In genomic region chr10:61313750-61314149, GRCm38 (mm10) we compare ENCODE assay signal across 35 mouse cellular contexts. TPM values are rescaled to one million over a fixed set of nuclear protein-coding genes. Genes with fewer than 3 reads are reported as not detected.
DNase-seq lines count a peak whose midpoint lies in the region; ATAC-seq and TF ChIP-seq lines count a peak whose summit lies in the region.
"Had no signal": no experiment of that assay in that cellular context is flagged by ENCODE, and none has a peak within 500 bp of the region (broad histone marks: within the 10 kb centered on the region; RNA-seq: fewer than 3 reads in every experiment).

No protein-coding gene starts in this region.

- 0 out of 2 replicates have a peak, but pooled peaks cover 3% of the 10 kb centered on the region for H3K4me1 ChIP-seq in forebrain, embryonic 11.5 days (replicated peaks; ENCODE audit: control insufficient read depth, insufficient read depth, low read length)
- H3K4me1 ChIP-seq in forebrain, embryonic 15.5 days, result no peaks in the 10 kb centered on the region
- peaks cover 12% of the 10 kb centered on the region for H3K4me1 ChIP-seq in heart, postnatal 0 days (ENCODE audit: control insufficient read depth, insufficient read depth)

- DNase-seq in forebrain, embryonic 11.5 days (ENCODE audit: low spot score), result peak; percentile 14
- DNase-seq in heart, postnatal 0 days (ENCODE audit: low spot score), result peak; percentile 51
- no peak for DNase-seq in heart, postnatal 10 days
- peak; percentile 19 for DNase-seq in kidney, postnatal 14 days
- DNase-seq in kidney, adult 8-10 months, result no peak
- peak; percentile 33 for DNase-seq in lung, postnatal 36 days
- no peak for DNase-seq in lung, postnatal 10 days
- DNase-seq: adrenal gland, adult 8-10 months; cerebellum, adult 8-10 months; cerebellum, postnatal 25 days; gastrocnemius, postnatal 25 days; heart, adult 11 months; lung, adult 18-20 months; right cerebral cortex, postnatal 25 days; thymus, postnatal 14 days had no signal

- TF ChIP-seq CTCF in heart, postnatal 0 days (IDR thresholded peaks at IDR 0.05; ENCODE audit: low read depth), result no peak

- no peaks in the 10 kb centered on the region for H3K36me3 ChIP-seq in forebrain, embryonic 11.5 days (ENCODE audit: control insufficient read depth, insufficient read depth, low read length)
- H3K36me3 ChIP-seq in forebrain, embryonic 15.5 days, result no peaks in the 10 kb centered on the region
- 0 out of 2 replicates have a peak, but pooled peaks cover 4% of the 10 kb centered on the region for H3K36me3 ChIP-seq in heart, postnatal 0 days (replicated peaks; ENCODE audit: control insufficient read depth, insufficient read depth, low read length)
- H3K36me3 ChIP-seq: embryonic facial prominence, embryonic 15.5 days; G1E; heart, embryonic 15.5 days had no signal

- 79% methylated on average over 7 of the region's 7 CpGs for WGBS in forebrain, embryonic 11.5 days
- 78% methylated on average over 7 of the region's 7 CpGs for WGBS in forebrain, embryonic 15.5 days
- 19% methylated on average over 7 of the region's 7 CpGs for WGBS in heart, postnatal 0 days

- no peak for TF ChIP-seq EP300 in heart, postnatal 0 days (IDR thresholded peaks at IDR 0.05; ENCODE audit: low read depth)

- no peaks in the 10 kb centered on the region for H3K9me3 ChIP-seq in forebrain, embryonic 11.5 days (ENCODE audit: control insufficient read depth, low read length)
- H3K9me3 ChIP-seq in forebrain, embryonic 15.5 days, result no peaks in the 10 kb centered on the region
- no peaks in the 10 kb centered on the region for H3K9me3 ChIP-seq in heart, postnatal 0 days (replicated peaks; ENCODE audit: control insufficient read depth, low read length)
- H3K9me3 ChIP-seq: embryonic facial prominence, embryonic 10.5 days; embryonic facial prominence, embryonic 15.5 days; forebrain, embryonic 13.5 days; heart, embryonic 15.5 days; liver, embryonic 12.5 days had no signal

- H3K4me2 ChIP-seq in forebrain, embryonic 11.5 days (ENCODE audit: low read depth, low read length, severe bottlenecking), result no peak overlapping the region
- H3K4me2 ChIP-seq in forebrain, embryonic 15.5 days (replicated peaks), result no peak overlapping the region
- no peak overlapping the region for H3K4me2 ChIP-seq in heart, postnatal 0 days (ENCODE audit: low read depth, low read length)
- H3K4me2 ChIP-seq: embryonic facial prominence, embryonic 15.5 days; forebrain, embryonic 13.5 days; heart, embryonic 15.5 days; liver, embryonic 12.5 days had no signal

- H3K4me3 ChIP-seq in forebrain, embryonic 11.5 days (ENCODE audit: low read depth, low read length), result no peak overlapping the region
- H3K4me3 ChIP-seq in forebrain, embryonic 15.5 days, result no peak overlapping the region
- H3K4me3 ChIP-seq in heart, postnatal 0 days (ENCODE audit: low read depth, low read length), result no peak overlapping the region
- H3K4me3 ChIP-seq: embryonic facial prominence, embryonic 10.5 days; embryonic facial prominence, embryonic 15.5 days; forebrain, embryonic 13.5 days; heart, embryonic 15.5 days; liver, embryonic 12.5 days had no signal

- intact Hi-C loops in heart, postnatal 10 days (cut with DNase I), result no loop called here

- H3K27ac ChIP-seq in forebrain, embryonic 11.5 days (ENCODE audit: low read depth, low read length), result no peak overlapping the region
- H3K27ac ChIP-seq in forebrain, embryonic 15.5 days (replicated peaks), result no peak overlapping the region
- peak overlapping the region; percentile 2; the same call in 1 of the 2 replicates for H3K27ac ChIP-seq in heart, postnatal 0 days (ENCODE audit: low read depth)
- H3K27ac ChIP-seq: embryonic facial prominence, embryonic 10.5 days; embryonic facial prominence, embryonic 15.5 days; forebrain, embryonic 13.5 days; liver, embryonic 12.5 days had no signal

- no peak overlapping the region for H3K9ac ChIP-seq in forebrain, embryonic 11.5 days (ENCODE audit: low read length)
- no peak overlapping the region for H3K9ac ChIP-seq in forebrain, embryonic 15.5 days (replicated peaks)
- no peak overlapping the region for H3K9ac ChIP-seq in heart, postnatal 0 days (replicated peaks; ENCODE audit: low read depth, low read length)
- H3K9ac ChIP-seq: embryonic facial prominence, embryonic 15.5 days; forebrain, embryonic 13.5 days; heart, embryonic 15.5 days; liver, embryonic 12.5 days had no signal

- H3K27me3 ChIP-seq in forebrain, embryonic 11.5 days (ENCODE audit: control insufficient read depth, insufficient read depth, low read length), result no peaks in the 10 kb centered on the region; the same call in 1 of the 2 replicates
- H3K27me3 ChIP-seq in forebrain, embryonic 15.5 days, result no peaks in the 10 kb centered on the region
- no peaks in the 10 kb centered on the region for H3K27me3 ChIP-seq in heart, postnatal 0 days (ENCODE audit: control insufficient read depth, insufficient read depth, low read length)
- H3K27me3 ChIP-seq: CH12.LX; embryonic facial prominence, embryonic 15.5 days; forebrain, embryonic 13.5 days; heart, embryonic 15.5 days; liver, embryonic 12.5 days had no signal

- no peak for ATAC-seq in forebrain, embryonic 11.5 days (replicated peaks; ENCODE audit: low FRiP score)
- ATAC-seq in forebrain, embryonic 15.5 days (replicated peaks), result no peak
- ATAC-seq in heart, postnatal 0 days (ENCODE audit: insufficient read depth, low read depth), result no peak; the same call in 1 of the 2 replicates
- ATAC-seq: forebrain, embryonic 13.5 days; hindbrain, embryonic 16.5 days; liver, embryonic 12.5 days; lung, postnatal 0 days; midbrain, embryonic 16.5 days had no signal

RNA-seq across cellular contexts. Expression of gene Prf1, which starts 16.1 kb away (rescaled TPM):
- not detected in 2 replicates for polyA plus RNA-seq in forebrain, embryonic 11.5 days (2014; fragmentation: Nextera tagmentation; extraction: Ambion mirVana)
- not detected in 2 replicates for polyA plus RNA-seq in forebrain, embryonic 15.5 days (2015; fragmentation: Nextera tagmentation; extraction: Ambion mirVana)
- total RNA-seq in heart, postnatal 0 days (2014; rRNA removed; ENCODE audit: low replicate concordance), result not detected in 2 replicates
- 0.04 TPM in 1 of 2 replicates, not detected in the other for polyA plus RNA-seq in heart, postnatal 0 days (2015; fragmentation: Nextera tagmentation; extraction: Ambion mirVana)
- total RNA-seq in heart, postnatal 10 days (2021), result not detected
- total RNA-seq: gastrocnemius, adult 18-20 months; gastrocnemius, postnatal 25 days; layer of hippocampus, postnatal 10 days; left cerebral cortex, adult 18-20 months; left cerebral cortex, postnatal 14 days had no signal
- polyA plus RNA-seq: C2C12; embryonic facial prominence, embryonic 10.5 days; embryonic facial prominence, embryonic 15.5 days; forebrain, embryonic 13.5 days; G1E; hindbrain, embryonic 16.5 days; intestine, embryonic 14.5 days; limb, embryonic 11.5 days; liver, embryonic 12.5 days; midbrain, embryonic 16.5 days; neural tube, embryonic 11.5 days; stomach, embryonic 16.5 days had no signal

RNA-seq across cellular contexts. Expression of gene Adamts14, which starts 40.5 kb away (rescaled TPM):
- polyA plus RNA-seq in forebrain, embryonic 11.5 days (2014; fragmentation: Nextera tagmentation; extraction: Ambion mirVana), result 0.56 and 0.60 TPM in 2 replicates
- 0.13 and 0.20 TPM in 2 replicates for polyA plus RNA-seq in forebrain, embryonic 15.5 days (2015; fragmentation: Nextera tagmentation; extraction: Ambion mirVana)
- total RNA-seq in heart, postnatal 0 days (2014; rRNA removed; ENCODE audit: low replicate concordance), result 4.3 and 6.1 TPM in 2 replicates
- 1.0 and 1.2 TPM in 2 replicates for polyA plus RNA-seq in heart, postnatal 0 days (2015; fragmentation: Nextera tagmentation; extraction: Ambion mirVana)
- total RNA-seq in heart, postnatal 10 days (2021), result 1 to 10 TPM; 4.9 to 7.1 TPM
- total RNA-seq: G1E had no signal
- polyA plus RNA-seq: G1E had no signal

Comparison
In these comparisons a context has a peak if more than half of its experiments do, and no peak if none do; other contexts are left out.
1. DNase-seq: peak in forebrain, embryonic 11.5 days (single experiment), heart, postnatal 0 days (single experiment), kidney, postnatal 14 days (single experiment) and lung, postnatal 36 days (single experiment); none in heart, postnatal 10 days (0 of 2), kidney, adult 8-10 months (0 of 2) and lung, postnatal 10 days (single experiment).